Mouse (Mus musculus) colon, adult 2 months (tissue): ENCODE measurements around the gene Prss40. TPM values are rescaled to one million over a fixed set of nuclear protein-coding genes. Genes with fewer than 3 reads are reported as not detected.

Experiments
- polyA plus RNA-seq: library from polyadenylated mRNA; depleted of rRNA; stranded (reverse); fragments of >200 nt; gene quantifications from 2 replicates; pipeline ENCODE4 v1.2.3, GENCODE M21; 2012; rRNA removed

Gene Prss40
- not detected in 2 replicates for polyA plus RNA-seq

GRCm38 (mm10) chr1:34560843-34561242, at the start of gene Prss40:
TSS of gene Prss40 (minus strand) at chr1:34560943.

GRCm38 (mm10) chr1:34578851-34579781, 18.4 kb upstream of the Prss40 start, which contains the start of gene Amer3:
TSS of gene Amer3 (plus strand) at chr1:34579657.

DNA sequence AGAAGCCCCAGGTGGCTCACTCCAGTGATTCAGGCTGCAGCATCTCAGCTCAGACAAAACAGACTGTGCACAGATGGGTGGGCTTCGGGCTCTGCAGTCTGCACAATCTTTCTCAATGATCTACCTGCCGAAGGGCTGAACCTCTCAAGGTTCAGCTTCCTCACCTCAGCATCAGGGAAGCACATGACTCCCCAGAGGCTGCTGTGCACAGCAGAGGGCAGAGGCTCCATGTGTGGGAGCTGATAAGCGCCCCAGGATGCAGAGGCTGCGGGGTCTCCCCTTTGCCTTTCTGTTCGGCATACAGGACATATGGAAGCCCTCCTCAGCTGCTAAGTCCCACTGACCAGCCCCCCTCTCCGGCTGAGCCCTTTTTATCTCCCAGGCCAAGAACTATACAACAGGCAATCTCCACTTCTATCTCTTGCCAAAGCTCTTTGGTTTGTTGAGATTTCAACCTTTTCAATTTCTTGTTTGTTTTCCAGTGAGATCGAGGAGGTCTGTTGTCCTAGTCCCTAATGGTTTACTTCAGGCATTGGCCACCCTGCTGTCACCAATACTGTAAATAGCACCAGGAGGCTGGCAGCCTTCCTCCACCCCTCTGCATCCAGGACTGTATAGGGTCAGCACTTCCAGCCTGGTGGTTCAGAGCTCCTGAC, 25.6 kb downstream of the Prss40 start, which contains the start of gene Cfc1:
Gene Cfc1, plus strand, starts transcription at position 606 of the 656 bp plus-strand sequence.

Other genes starting within 250 kb of the Prss40 start
- gene Ccdc115, start 121.3 kb downstream of the Prss40 start, polyA plus RNA-seq, result 18.0 and 20.4 TPM in 2 replicates
- 41.4 and 43.1 TPM in 2 replicates for gene Imp4, start 121.1 kb downstream of the Prss40 start, polyA plus RNA-seq
- 296 and 308 TPM in 2 replicates for gene Ptpn18, start 101.2 kb downstream of the Prss40 start, polyA plus RNA-seq
- gene Prss39, start 62.5 kb downstream of the Prss40 start, polyA plus RNA-seq, result not detected in 2 replicates
- gene Cfc1, start 25.3 kb downstream of the Prss40 start, polyA plus RNA-seq, result not detected in 2 replicates
- 0.14 TPM in 2 replicates for gene Amer3, start 18.7 kb upstream of the Prss40 start, polyA plus RNA-seq